Mouse (Mus musculus): ENCODE results near the gene Slc17a7.

Gene Slc17a7

GRCm38 (mm10) chr7:45204380-45205143, 40.8 kb downstream of the Slc17a7 start, which contains the start of gene Ccdc155:
Gene Ccdc155 (minus strand): TSS chr7:45204892.
- DNase-seq (ENCODE audit: low read depth) = no peak

GRCm38 (mm10) chr7:45208260-45208659, 44.5 kb downstream of the Slc17a7 start:
- peak; percentile 16 for DNase-seq (ENCODE audit: low read depth)

- peak; percentile 36 for DNase-seq (ENCODE audit: low read depth)
Observed at GRCm38 (mm10) chr7:45211070-45211469, 47.3 kb downstream of the Slc17a7 start.

- peak; percentile 46 for DNase-seq (ENCODE audit: low read depth)
Observed at GRCm38 (mm10) chr7:45211851-45212251, 48.1 kb downstream of the Slc17a7 start, which contains the start of gene Dkkl1. Gene Dkkl1 (minus strand): TSS chr7:45212147.

GRCm38 (mm10) chr7:45212356-45212755, 48.6 kb downstream of the Slc17a7 start:
- no peak for DNase-seq (ENCODE audit: low read depth)

- DNase-seq (ENCODE audit: low read depth) = no peak
Observed at GRCm38 (mm10) chr7:45213708-45214107, 50.0 kb downstream of the Slc17a7 start.

- no peak for DNase-seq (ENCODE audit: low read depth)
Observed at GRCm38 (mm10) chr7:45215673-45216441, 52.1 kb downstream of the Slc17a7 start, which contains the start of gene Tead2. Gene Tead2 (plus strand): TSS chr7:45215753.

GRCm38 (mm10) chr7:45216442-45217183, 52.9 kb downstream of the Slc17a7 start:
- DNase-seq (ENCODE audit: low read depth) = no peak

- no peak for DNase-seq (ENCODE audit: low read depth)
Observed at GRCm38 (mm10) chr7:45221680-45222079, 57.9 kb downstream of the Slc17a7 start.

GRCm38 (mm10) chr7:45224826-45225225, 61.1 kb downstream of the Slc17a7 start:
- no peak for DNase-seq (ENCODE audit: low read depth)
